Mouse (Mus musculus): Measurements from ENCODE around the gene Cacna1c. TPM values are rescaled to one million over a fixed set of nuclear protein-coding genes. Genes with fewer than 3 reads are reported as not detected.

Gene Cacna1c
- polyA plus RNA-seq, 1 experiment, result 0.11 TPM

DNA sequence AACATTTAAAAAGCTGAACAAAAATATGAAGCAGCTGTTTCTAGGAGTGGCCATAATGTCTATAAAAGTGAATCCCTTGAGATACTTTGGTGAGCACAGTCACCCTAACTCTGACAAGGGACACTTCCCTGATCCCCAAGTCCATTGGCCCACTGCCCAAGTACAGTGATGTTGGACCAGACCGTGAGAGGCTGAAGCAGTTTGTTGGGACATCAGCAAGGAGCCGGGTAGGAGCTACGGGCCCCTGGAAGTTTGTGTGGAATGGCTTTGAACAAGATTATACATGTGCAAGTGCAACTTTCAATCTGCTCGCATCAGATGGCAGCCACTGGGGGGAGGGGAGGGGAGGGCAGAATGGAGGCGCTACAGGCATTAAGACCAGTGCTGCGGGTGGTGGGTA, 428.5 kb downstream of the Cacna1c start:
- no peak overlapping the region for H3K4me3 ChIP-seq (ENCODE audit: insufficient read depth, low read length)
- no peaks in the 10 kb centered on the region for H3K4me1 ChIP-seq (ENCODE audit: control insufficient read depth, insufficient read depth, low read length)
- TF ChIP-seq POLR2A (IDR thresholded peaks at IDR 0.05; ENCODE audit: borderline replicate concordance, low read depth, low read length) (no peak), CTCF (IDR thresholded peaks at IDR 0.05; ENCODE audit: low read depth, low read length) (no peak)
- H3K27ac ChIP-seq (ENCODE audit: insufficient read depth, low read depth, low read length), result no peak overlapping the region

DNA sequence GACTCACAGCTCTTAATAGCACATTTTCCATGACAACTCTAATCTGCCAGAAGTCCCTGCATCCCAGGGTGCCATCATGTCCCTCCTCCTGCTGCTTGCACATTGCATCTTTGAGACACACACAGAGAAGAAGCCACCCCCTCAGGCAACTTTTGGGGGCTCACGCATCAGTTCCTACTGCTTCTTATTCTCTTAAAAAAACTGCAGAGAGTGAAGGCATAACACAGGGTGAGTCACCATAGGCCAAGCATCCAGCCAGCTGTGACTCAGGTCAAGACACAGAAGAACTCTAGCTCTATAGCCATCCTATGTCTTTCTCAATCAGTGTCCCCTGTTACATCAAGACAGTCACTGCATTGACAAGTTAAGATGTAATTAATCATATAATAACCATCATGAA, 431.0 kb downstream of the Cacna1c start:
- Histone ChIP-seq H3K4me3 (ENCODE audit: insufficient read depth, low read length) (no peak overlapping the region), H3K27ac (ENCODE audit: insufficient read depth, low read depth, low read length) (no peak overlapping the region), H3K4me1 (ENCODE audit: control insufficient read depth, insufficient read depth, low read length) (no peaks in the 10 kb centered on the region)
- TF ChIP-seq POLR2A (IDR thresholded peaks at IDR 0.05; ENCODE audit: borderline replicate concordance, low read depth, low read length) (no peak), CTCF (IDR thresholded peaks at IDR 0.05; ENCODE audit: low read depth, low read length) (no peak)

DNA sequence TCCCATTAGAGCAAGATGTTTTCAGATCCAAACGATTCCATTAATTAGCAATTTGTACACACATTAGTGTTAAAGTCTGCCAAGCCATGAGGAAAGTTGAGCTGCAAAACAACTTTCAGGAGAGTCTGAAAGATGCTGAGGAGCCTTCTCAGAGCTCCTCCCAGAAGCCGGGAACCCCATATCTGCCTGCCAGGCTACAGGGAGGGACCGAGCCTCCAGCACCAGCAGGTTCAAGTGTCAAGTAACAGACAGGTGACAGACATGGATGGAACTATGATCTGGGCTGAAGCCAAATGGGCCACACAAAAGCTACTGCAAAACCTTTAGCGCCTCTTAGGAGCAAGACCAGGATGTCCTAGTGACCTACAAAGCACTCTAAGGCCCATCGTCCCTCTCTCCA, 437.2 kb downstream of the Cacna1c start:
- Histone ChIP-seq H3K27ac (ENCODE audit: insufficient read depth, low read depth, low read length) (no peak overlapping the region), H3K4me1 (ENCODE audit: control insufficient read depth, insufficient read depth, low read length) (no peaks in the 10 kb centered on the region), H3K4me3 (ENCODE audit: insufficient read depth, low read length) (no peak overlapping the region)
- no peak for TF ChIP-seq POLR2A (IDR thresholded peaks at IDR 0.05; ENCODE audit: borderline replicate concordance, low read depth, low read length)

DNA sequence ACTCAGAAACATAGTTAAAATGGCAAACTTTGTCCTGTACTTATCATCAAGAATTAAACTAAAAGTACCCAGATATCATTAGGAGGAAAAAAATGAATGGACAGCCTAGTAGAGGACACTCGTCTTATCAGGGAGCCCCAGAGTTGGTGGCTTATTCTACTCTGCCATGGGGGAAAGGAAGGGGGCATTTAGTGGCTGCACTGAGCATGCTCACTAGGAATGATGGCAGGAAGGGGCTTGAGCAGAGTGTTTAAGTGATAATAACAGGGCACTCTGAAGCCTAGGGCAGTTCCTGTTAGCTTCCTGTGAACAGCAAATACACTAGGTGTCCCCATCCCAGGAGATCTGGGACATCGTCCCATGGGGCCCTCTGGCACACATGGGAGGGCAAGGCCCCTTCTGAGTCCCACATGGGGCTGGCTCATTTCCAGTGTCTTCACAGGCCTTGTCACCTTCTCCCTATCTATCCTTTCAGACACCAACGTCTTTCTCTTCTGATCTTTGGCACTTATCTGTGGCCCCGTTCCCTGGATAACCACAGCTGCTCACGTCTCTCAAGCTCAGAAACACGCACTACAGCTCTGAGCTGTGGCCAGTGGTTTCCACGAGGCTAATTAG, 437.8 kb downstream of the Cacna1c start:
- TF ChIP-seq POLR2A (IDR thresholded peaks at IDR 0.05; ENCODE audit: borderline replicate concordance, low read depth, low read length), result no peak
- TF ChIP-seq CTCF (IDR thresholded peaks at IDR 0.05; ENCODE audit: low read depth, low read length), result no peak
- H3K27ac ChIP-seq (ENCODE audit: insufficient read depth, low read depth, low read length), result no peak overlapping the region
- no peaks in the 10 kb centered on the region for H3K4me1 ChIP-seq (ENCODE audit: control insufficient read depth, insufficient read depth, low read length)
- H3K4me3 ChIP-seq (ENCODE audit: insufficient read depth, low read length), result no peak overlapping the region

DNA sequence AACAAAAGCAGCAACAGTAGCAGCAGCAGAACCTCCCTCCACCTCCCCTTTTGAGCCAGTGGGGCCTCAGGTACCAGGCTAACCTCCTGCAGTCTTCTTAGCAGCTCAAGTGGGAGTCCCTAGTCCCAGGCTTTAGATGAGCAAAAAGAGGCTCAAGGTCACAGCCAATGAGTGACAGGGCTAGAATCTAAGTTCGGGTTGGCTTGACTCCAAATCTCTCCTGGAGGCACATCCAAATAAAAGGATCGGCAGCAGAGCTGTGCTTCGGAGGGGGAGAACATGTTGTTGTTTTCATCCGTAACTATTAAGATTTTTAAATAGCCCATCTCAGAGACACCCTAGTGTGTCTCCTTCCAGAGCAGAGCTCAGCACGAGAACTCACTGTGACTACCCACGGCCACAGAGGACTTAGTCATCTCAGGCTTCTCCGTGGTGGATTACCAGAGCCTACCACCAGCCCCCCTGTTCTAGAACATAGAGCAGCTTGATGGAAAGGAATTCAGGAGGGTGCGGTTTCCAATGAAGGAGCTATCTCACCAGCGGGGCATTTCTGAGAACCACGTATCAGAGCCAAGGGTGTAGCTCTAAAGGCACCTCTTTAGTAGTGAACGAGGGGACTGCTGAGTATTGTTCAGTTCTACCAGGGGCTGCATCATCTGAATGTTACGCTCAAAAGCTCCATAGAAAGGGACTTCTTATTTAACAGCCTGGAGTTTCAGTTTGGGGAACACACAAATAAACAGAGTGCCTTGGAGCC, 438.5 kb downstream of the Cacna1c start:
- TF ChIP-seq CTCF (IDR thresholded peaks at IDR 0.05; ENCODE audit: low read depth, low read length) (no peak), POLR2A (IDR thresholded peaks at IDR 0.05; ENCODE audit: borderline replicate concordance, low read depth, low read length) (no peak)
- Histone ChIP-seq H3K27ac (ENCODE audit: insufficient read depth, low read depth, low read length) (no peak overlapping the region), H3K4me1 (ENCODE audit: control insufficient read depth, insufficient read depth, low read length) (no peaks in the 10 kb centered on the region), H3K4me3 (ENCODE audit: insufficient read depth, low read length) (no peak overlapping the region)

DNA sequence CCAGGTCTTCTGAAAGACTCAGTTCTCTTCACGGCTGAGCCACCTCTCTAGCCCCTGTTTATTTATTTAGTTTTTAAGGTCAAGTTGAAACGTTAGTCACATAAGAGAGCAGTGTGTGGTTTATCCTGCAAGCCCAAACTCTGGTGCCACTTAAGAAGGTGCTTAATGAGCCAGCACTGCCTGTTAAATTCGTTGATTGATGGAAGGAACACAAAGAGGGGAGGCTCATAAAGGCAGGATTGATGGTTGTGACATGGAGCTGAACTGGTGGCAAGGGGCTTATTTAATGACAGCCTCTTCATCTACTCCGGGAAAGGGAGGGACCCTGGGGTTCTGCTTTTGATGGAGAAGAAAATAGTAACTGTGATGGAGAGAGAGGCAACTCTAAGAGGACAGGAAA, 439.7 kb downstream of the Cacna1c start:
- TF ChIP-seq POLR2A (IDR thresholded peaks at IDR 0.05; ENCODE audit: borderline replicate concordance, low read depth, low read length), result no peak
- TF ChIP-seq CTCF (IDR thresholded peaks at IDR 0.05; ENCODE audit: low read depth, low read length), result no peak
- H3K4me3 ChIP-seq (ENCODE audit: insufficient read depth, low read length), result no peak overlapping the region
- no peaks in the 10 kb centered on the region for H3K4me1 ChIP-seq (ENCODE audit: control insufficient read depth, insufficient read depth, low read length)
- H3K27ac ChIP-seq (ENCODE audit: insufficient read depth, low read depth, low read length), result no peak overlapping the region

DNA sequence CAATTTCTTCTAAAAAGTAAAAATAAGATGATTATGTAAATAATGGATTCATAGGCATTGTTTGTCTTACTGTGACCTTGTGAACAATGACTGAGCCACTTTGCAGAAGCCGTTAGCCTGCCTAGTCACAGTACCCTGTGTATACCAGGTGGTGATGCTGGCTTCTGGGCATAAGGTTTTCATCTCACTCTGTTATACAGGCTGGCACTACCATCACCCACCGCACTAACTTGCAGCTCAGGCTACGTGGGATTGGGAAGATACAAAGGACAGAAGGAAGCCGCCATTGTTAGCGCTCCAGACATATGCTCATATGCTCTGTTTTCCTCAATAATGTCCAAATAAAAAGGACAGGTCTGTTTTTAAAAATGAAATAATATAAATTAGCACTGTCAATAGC, 440.4 kb downstream of the Cacna1c start:
- Histone ChIP-seq H3K4me3 (ENCODE audit: insufficient read depth, low read length) (no peak overlapping the region), H3K27ac (ENCODE audit: insufficient read depth, low read depth, low read length) (no peak overlapping the region), H3K4me1 (ENCODE audit: control insufficient read depth, insufficient read depth, low read length) (no peaks in the 10 kb centered on the region)
- TF ChIP-seq CTCF (IDR thresholded peaks at IDR 0.05; ENCODE audit: low read depth, low read length) (no peak), POLR2A (IDR thresholded peaks at IDR 0.05; ENCODE audit: borderline replicate concordance, low read depth, low read length) (no peak)

DNA sequence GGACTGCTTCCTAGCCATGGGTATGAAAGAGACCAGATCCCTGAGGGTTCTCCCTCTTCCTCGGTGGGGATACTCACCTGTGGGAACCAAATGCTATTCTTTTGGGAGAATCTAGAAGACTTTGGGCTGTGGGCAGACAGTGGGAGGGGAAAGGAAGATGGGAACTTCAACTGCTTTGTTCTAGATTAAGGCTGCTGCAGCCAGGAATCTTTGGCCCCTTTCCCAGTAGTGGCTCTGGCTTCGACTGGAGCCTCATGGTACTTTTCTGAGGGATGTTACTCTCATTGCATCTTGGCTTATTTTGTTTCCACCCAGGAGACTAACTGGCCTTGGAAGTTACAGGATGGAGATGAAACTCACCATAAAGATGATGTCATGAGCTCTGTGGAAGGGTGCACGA, 441.8 kb downstream of the Cacna1c start:
- Histone ChIP-seq H3K4me1 (ENCODE audit: control insufficient read depth, insufficient read depth, low read length) (no peaks in the 10 kb centered on the region), H3K27ac (ENCODE audit: insufficient read depth, low read depth, low read length) (no peak overlapping the region), H3K4me3 (ENCODE audit: insufficient read depth, low read length) (no peak overlapping the region)
- TF ChIP-seq POLR2A (IDR thresholded peaks at IDR 0.05; ENCODE audit: borderline replicate concordance, low read depth, low read length), result no peak
- no peak for TF ChIP-seq CTCF (IDR thresholded peaks at IDR 0.05; ENCODE audit: low read depth, low read length)

DNA sequence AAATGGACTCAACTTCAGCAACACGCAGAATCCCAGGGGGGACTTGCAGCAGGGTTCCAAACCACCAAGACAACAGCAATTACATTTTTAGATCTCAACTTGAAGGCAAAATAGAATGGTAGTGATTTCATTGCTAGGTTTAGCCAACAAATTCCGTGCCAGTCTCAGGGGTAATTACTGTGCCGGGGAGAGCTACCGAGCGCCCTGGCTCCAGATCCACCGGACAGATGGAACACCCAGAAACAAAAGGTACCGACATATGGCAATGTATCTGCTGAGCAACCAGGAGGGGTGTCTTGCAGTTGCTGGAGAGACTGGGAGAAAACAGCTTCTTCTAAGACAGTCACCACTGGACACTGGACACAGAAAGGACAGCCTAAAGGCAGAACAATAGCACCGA, 442.4 kb downstream of the Cacna1c start:
- Histone ChIP-seq H3K4me1 (ENCODE audit: control insufficient read depth, insufficient read depth, low read length) (no peaks in the 10 kb centered on the region), H3K27ac (ENCODE audit: insufficient read depth, low read depth, low read length) (no peak overlapping the region), H3K4me3 (ENCODE audit: insufficient read depth, low read length) (no peak overlapping the region)
- TF ChIP-seq CTCF (IDR thresholded peaks at IDR 0.05; ENCODE audit: low read depth, low read length) (no peak), POLR2A (IDR thresholded peaks at IDR 0.05; ENCODE audit: borderline replicate concordance, low read depth, low read length) (no peak)

DNA sequence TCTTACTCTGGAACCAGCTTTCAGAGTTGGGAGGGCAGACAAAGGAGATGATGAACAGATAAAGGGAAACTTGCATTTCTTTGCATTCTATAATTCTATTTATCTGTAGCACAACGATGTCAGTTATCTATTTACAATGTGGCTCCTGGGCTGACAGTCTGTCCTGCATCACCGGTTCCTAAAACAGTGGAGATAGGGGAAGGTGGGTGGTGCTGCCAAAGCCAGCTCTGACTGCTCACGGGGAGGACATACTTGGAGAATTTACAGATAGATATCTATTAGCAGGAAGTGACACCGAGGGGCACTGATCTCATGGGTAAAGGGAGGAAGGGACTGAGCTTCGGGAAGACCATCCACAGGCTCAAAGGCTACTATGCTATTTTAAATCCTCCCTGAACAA, 443.2 kb downstream of the Cacna1c start:
- TF ChIP-seq CTCF (IDR thresholded peaks at IDR 0.05; ENCODE audit: low read depth, low read length) (no peak), POLR2A (IDR thresholded peaks at IDR 0.05; ENCODE audit: borderline replicate concordance, low read depth, low read length) (no peak)
- H3K4me1 ChIP-seq (ENCODE audit: control insufficient read depth, insufficient read depth, low read length), result no peaks in the 10 kb centered on the region
- H3K27ac ChIP-seq (ENCODE audit: insufficient read depth, low read depth, low read length), result no peak overlapping the region
- no peak overlapping the region for H3K4me3 ChIP-seq (ENCODE audit: insufficient read depth, low read length)
